Mouse (Mus musculus): ENCODE results near the gene Syngr1.

GRCm38 (mm10) chr15:80097999-80098461 is 6.9 kb downstream of the Syngr1 start:
- TF ChIP-seq CTCF (conservative IDR thresholded peaks at IDR 0.05; ENCODE audit: insufficient read depth, insufficient read length, low read depth, low read length) = no peak
- TF ChIP-seq POLR2A (IDR thresholded peaks at IDR 0.05; ENCODE audit: low read depth, low read length) = no peak
